Comparison of ENCODE assay signal across 25 mouse cellular contexts in genomic region chr6:84084757-84085156, GRCm38 (mm10).
DNase-seq lines count a peak whose midpoint lies in the region; ATAC-seq lines count a peak whose summit lies in the region.
"Had no signal": no experiment of that assay in that cellular context is flagged by ENCODE, and none has a peak within 500 bp of the region (broad histone marks: within the 10 kb centered on the region; RNA-seq: fewer than 3 reads in every experiment).

No protein-coding gene starts in this region.

- no peak overlapping the region for H3K4me2 ChIP-seq in heart, embryonic 15.5 days
- H3K4me2 ChIP-seq in heart, embryonic 12.5 days = no peak overlapping the region
- no peak overlapping the region for H3K4me2 ChIP-seq in embryonic facial prominence, embryonic 14.5 days (ENCODE audit: low read depth, low read length)
- no peak overlapping the region for H3K4me2 ChIP-seq in limb, embryonic 12.5 days
- H3K4me2 ChIP-seq: forebrain, embryonic 13.5 days; lung, embryonic 14.5 days; midbrain, embryonic 13.5 days had no signal

- no peak; the same call in 1 of the 2 replicates for ATAC-seq in heart, embryonic 15.5 days (replicated peaks; ENCODE audit: insufficient number of reproducible peaks, insufficient read depth, low FRiP score, low read depth)
- ATAC-seq in heart, embryonic 12.5 days (ENCODE audit: insufficient number of reproducible peaks, low FRiP score) = no peak
- peak; percentile 85; the same call in 1 of the 2 replicates for ATAC-seq in embryonic facial prominence, embryonic 14.5 days (ENCODE audit: low read depth)
- ATAC-seq in limb, embryonic 12.5 days (ENCODE audit: insufficient number of reproducible peaks, insufficient read depth, low FRiP score, low TSS enrichment, low read depth) = no peak
- ATAC-seq in activated CD4-positive, CD25-positive, alpha-beta regulatory T cell, adult 4 months = no peak
- ATAC-seq: forebrain, embryonic 13.5 days; intestine, embryonic 16.5 days; midbrain, embryonic 13.5 days had no signal

- H3K27me3 ChIP-seq in heart, embryonic 15.5 days = no peaks in the 10 kb centered on the region
- H3K27me3 ChIP-seq in heart, embryonic 12.5 days (replicated peaks) = no peaks in the 10 kb centered on the region
- H3K27me3 ChIP-seq in embryonic facial prominence, embryonic 14.5 days (replicated peaks; ENCODE audit: control insufficient read depth, insufficient read depth, low read length) = no peaks in the 10 kb centered on the region
- H3K27me3 ChIP-seq in limb, embryonic 12.5 days = no peaks in the 10 kb centered on the region
- H3K27me3 ChIP-seq: forebrain, embryonic 13.5 days; midbrain, embryonic 13.5 days had no signal

- H3K4me1 ChIP-seq in heart, embryonic 15.5 days (replicated peaks) = peaks cover 9% of the 10 kb centered on the region; the same call in 1 of the 2 replicates
- H3K4me1 ChIP-seq in heart, embryonic 12.5 days (replicated peaks) = peaks cover 10% of the 10 kb centered on the region; the same call in 1 of the 2 replicates
- peaks cover 6% of the 10 kb centered on the region; the same call in 1 of the 2 replicates for H3K4me1 ChIP-seq in embryonic facial prominence, embryonic 14.5 days (ENCODE audit: control insufficient read depth, insufficient read depth, low read length)
- H3K4me1 ChIP-seq in limb, embryonic 12.5 days (replicated peaks) = peaks cover 10% of the 10 kb centered on the region
- H3K4me1 ChIP-seq: forebrain, embryonic 13.5 days; midbrain, embryonic 13.5 days had no signal

- no peaks in the 10 kb centered on the region for H3K9me3 ChIP-seq in heart, embryonic 15.5 days (replicated peaks)
- peaks cover 2% of the 10 kb centered on the region; the same call in 1 of the 2 replicates for H3K9me3 ChIP-seq in heart, embryonic 12.5 days (replicated peaks)
- H3K9me3 ChIP-seq in embryonic facial prominence, embryonic 14.5 days (ENCODE audit: control insufficient read depth, low read length) = peaks cover 3% of the 10 kb centered on the region; the same call in 1 of the 2 replicates
- H3K9me3 ChIP-seq in limb, embryonic 12.5 days = 0 out of 2 replicates have a peak, but pooled peaks cover under 1% of the 10 kb centered on the region
- H3K9me3 ChIP-seq: forebrain, embryonic 13.5 days; heart, embryonic 10.5 days; midbrain, embryonic 13.5 days had no signal

- H3K4me3 ChIP-seq in heart, embryonic 15.5 days = no peak overlapping the region
- H3K4me3 ChIP-seq in heart, embryonic 12.5 days = no peak overlapping the region
- H3K4me3 ChIP-seq in embryonic facial prominence, embryonic 14.5 days (ENCODE audit: low read depth, low read length) = no peak overlapping the region
- H3K4me3 ChIP-seq in limb, embryonic 12.5 days (replicated peaks) = no peak overlapping the region
- H3K4me3 ChIP-seq: forebrain, embryonic 13.5 days; heart, embryonic 10.5 days; midbrain, embryonic 13.5 days had no signal

- 58% methylated on average over 10 of the region's 10 CpGs for WGBS in heart, embryonic 15.5 days
- WGBS in heart, embryonic 12.5 days = 68% methylated on average over 10 of the region's 10 CpGs
- 41% methylated on average over 10 of the region's 10 CpGs for WGBS in embryonic facial prominence, embryonic 14.5 days
- WGBS in limb, embryonic 12.5 days = 51% methylated on average over 10 of the region's 10 CpGs

- peak; percentile 56 for DNase-seq in 3134 (ENCODE audit: extremely low read depth, insufficient read length, low spot score)
- DNase-seq in embryonic facial prominence, embryonic 14.5 days (ENCODE audit: low spot score) = peak; percentile 75
- DNase-seq in right cerebral cortex, postnatal 36 days (ENCODE audit: low spot score in 2 of 2) = no peak
- no peak for DNase-seq in cerebellum, adult 18-20 months
- DNase-seq: adrenal gland, postnatal 36 days; cerebellum, adult 8-10 months; cerebellum, postnatal 25 days; gastrocnemius, postnatal 10 days; heart, postnatal 14 days; kidney, adult 9 months; kidney, postnatal 25 days; liver; lung, embryonic 14.5 days; lung, postnatal 36 days; thymus, adult 18-20 months; thymus, postnatal 36 days had no signal

- H3K27ac ChIP-seq in heart, embryonic 15.5 days = peak overlapping the region; percentile 41
- H3K27ac ChIP-seq in heart, embryonic 12.5 days (ENCODE audit: poor library complexity, severe bottlenecking) = no peak overlapping the region
- no peak overlapping the region for H3K27ac ChIP-seq in embryonic facial prominence, embryonic 14.5 days (replicated peaks; ENCODE audit: low read depth, low read length)
- 0 out of 2 replicates have a peak overlapping the region, but pooled peaks have one; percentile 31 for H3K27ac ChIP-seq in limb, embryonic 12.5 days
- H3K27ac ChIP-seq: forebrain, embryonic 13.5 days; heart, embryonic 10.5 days; liver, embryonic 14.5 days; midbrain, embryonic 13.5 days had no signal

- peaks cover 11% of the 10 kb centered on the region; the same call in 1 of the 2 replicates for H3K36me3 ChIP-seq in heart, embryonic 15.5 days
- peaks cover 55% of the 10 kb centered on the region for H3K36me3 ChIP-seq in heart, embryonic 12.5 days
- no peaks in the 10 kb centered on the region for H3K36me3 ChIP-seq in embryonic facial prominence, embryonic 14.5 days (ENCODE audit: control insufficient read depth, insufficient read depth, low read length)
- H3K36me3 ChIP-seq in limb, embryonic 12.5 days = no peaks in the 10 kb centered on the region
- H3K36me3 ChIP-seq: midbrain, embryonic 13.5 days had no signal

- no peak overlapping the region for H3K9ac ChIP-seq in heart, embryonic 15.5 days
- no peak overlapping the region for H3K9ac ChIP-seq in heart, embryonic 12.5 days
- H3K9ac ChIP-seq in embryonic facial prominence, embryonic 14.5 days (ENCODE audit: low read depth, low read length) = no peak overlapping the region
- H3K9ac ChIP-seq in limb, embryonic 12.5 days (replicated peaks) = no peak overlapping the region
- H3K9ac ChIP-seq: forebrain, embryonic 13.5 days; liver, embryonic 14.5 days; lung, embryonic 14.5 days; midbrain, embryonic 13.5 days had no signal

Comparison
In these comparisons a context has a peak if more than half of its experiments do, and no peak if none do; other contexts are left out.
1. H3K27ac ChIP-seq: peak in heart, embryonic 15.5 days (single experiment) and limb, embryonic 12.5 days (single experiment); none in heart, embryonic 12.5 days (single experiment) and embryonic facial prominence, embryonic 14.5 days (single experiment).
2. DNase-seq: peak in 3134 (single experiment) and embryonic facial prominence, embryonic 14.5 days (single experiment); none in right cerebral cortex, postnatal 36 days (0 of 2) and cerebellum, adult 18-20 months (0 of 2).